Mouse (Mus musculus): ENCODE measurements around the gene Ccl26.

Gene Ccl26

DNA sequence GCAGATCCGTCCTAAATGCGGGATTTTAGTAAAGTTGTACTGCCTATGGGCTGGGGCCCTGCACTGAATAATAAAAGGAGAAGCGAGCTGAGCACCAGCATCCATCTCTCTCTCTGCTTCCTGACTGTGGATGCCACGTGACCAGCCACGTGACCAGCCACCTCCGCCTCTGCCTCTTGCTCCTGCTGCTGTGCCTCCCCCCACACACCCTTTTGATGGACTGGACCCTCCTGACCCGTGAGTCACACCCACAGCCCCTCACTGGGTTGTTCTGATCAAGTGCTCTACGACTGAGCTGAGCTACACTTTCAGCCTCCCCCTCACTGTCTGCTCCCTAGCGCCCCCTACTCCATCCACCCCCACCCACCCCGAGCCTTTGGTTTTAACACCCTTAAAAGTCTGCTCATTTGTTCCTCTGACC, 25.6 kb downstream of the Ccl26 start:
- peak; percentile 35 to 66 for DNase-seq (ENCODE audit: low spot score in 2 of 2)

- peak; percentile 48 to 74 for DNase-seq (ENCODE audit: low spot score in 2 of 2)
Measured at GRCm38 (mm10) chr5:135537326-135537725, 26.0 kb downstream of the Ccl26 start.

DNA sequence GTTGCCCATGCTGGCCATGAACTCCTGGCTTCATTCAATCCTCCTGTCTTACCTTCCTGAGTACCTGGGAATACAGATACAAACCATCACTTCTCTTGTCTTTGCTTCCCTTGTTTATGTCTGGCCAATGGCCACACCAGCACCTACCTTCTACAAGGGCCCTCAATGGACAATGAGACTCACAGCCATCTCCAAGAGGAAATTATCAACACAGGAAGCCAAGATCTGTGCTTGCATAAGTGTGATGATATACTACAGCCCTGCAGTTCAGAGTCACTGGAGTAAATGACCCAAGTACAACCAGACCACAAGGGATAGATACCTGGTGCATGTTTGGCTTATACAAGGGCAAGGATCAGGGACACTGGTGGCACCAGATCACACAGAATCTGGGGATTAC, 27.5 kb downstream of the Ccl26 start:
- DNase-seq (ENCODE audit: low spot score in 2 of 2), result no peak

- DNase-seq (ENCODE audit: low spot score in 2 of 2), result no peak
Measured at GRCm38 (mm10) chr5:135533431-135533830, 29.9 kb downstream of the Ccl26 start.

DNA sequence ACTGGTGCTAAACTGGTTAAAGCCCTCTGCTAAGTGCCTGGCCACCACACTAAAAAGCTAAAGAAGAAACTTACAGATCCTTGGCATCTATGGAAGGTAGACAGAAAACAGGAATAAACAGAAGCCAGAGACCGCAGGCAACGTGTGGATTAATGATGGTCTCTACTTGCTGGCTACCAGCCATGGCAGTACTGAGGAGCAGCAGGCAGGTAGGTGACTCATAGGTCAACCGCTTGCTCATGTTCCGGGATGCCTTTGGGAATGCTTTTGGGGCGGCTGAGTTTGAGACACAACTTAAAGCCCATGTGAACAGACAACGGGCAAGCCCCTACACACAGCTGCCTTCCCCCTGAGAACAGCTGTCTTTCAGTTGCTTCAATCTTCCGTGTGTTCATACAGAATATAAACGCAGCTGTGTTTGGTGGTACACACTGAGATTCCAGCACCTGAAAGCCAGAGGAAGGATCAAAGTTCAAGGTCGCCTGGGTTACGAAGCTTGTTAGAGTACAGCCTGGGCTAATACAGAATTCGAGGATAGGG, 32.0 kb downstream of the Ccl26 start:
- DNase-seq (ENCODE audit: low spot score in 2 of 2), result no peak

- DNase-seq (ENCODE audit: low spot score in 2 of 2), result no peak
Measured at GRCm38 (mm10) chr5:135529964-135530363, 33.4 kb downstream of the Ccl26 start.

DNA sequence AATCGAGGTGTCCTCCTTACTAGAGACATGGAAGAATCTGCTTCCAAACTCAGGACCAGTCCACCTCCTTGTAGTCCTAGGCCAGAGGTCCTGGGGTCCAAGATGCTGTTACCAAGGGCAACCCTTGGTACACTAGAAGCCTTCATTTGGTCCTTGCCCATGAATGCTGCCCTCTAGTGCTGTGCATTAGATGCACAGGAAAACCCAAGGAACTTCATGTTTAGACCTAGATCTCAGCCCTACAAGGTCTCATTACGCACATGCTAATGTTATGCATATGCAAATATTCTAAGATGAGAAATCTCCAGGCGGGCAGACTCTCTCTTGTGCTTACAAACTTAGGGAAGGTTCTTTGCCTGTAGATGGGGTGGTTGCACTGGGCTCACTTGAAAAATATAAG, 34.1 kb downstream of the Ccl26 start:
- no peak for DNase-seq (ENCODE audit: low spot score in 2 of 2)

- no peak for DNase-seq (ENCODE audit: low spot score in 2 of 2)
Measured at GRCm38 (mm10) chr5:135527986-135528385, 35.4 kb downstream of the Ccl26 start.

GRCm38 (mm10) chr5:135524660-135525560, 38.5 kb downstream of the Ccl26 start:
- no peak for DNase-seq (ENCODE audit: low spot score in 2 of 2)

DNA sequence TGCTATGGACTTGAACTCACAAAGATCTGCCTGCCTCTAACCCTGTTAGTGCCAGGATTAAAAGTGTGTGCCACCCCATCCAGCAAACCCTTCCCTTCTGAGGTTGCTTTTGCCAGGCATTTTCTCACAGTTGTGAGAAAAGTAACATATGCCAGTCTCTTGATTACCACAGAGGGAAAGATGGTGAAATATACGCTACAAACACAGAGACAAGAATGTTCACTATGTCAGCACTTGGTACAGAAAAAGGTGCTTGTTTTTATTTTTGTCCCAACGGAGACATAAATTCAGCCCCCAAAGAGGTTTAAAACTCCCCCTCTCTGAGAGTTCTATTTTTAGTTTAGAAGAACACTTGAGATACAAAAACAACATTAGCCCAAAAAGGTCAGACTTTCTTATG, 39.3 kb downstream of the Ccl26 start:
- no peak for DNase-seq (ENCODE audit: low spot score in 2 of 2)

- DNase-seq (ENCODE audit: low spot score in 2 of 2), result no peak
Measured at GRCm38 (mm10) chr5:135522111-135522722, 41.2 kb downstream of the Ccl26 start.

DNA sequence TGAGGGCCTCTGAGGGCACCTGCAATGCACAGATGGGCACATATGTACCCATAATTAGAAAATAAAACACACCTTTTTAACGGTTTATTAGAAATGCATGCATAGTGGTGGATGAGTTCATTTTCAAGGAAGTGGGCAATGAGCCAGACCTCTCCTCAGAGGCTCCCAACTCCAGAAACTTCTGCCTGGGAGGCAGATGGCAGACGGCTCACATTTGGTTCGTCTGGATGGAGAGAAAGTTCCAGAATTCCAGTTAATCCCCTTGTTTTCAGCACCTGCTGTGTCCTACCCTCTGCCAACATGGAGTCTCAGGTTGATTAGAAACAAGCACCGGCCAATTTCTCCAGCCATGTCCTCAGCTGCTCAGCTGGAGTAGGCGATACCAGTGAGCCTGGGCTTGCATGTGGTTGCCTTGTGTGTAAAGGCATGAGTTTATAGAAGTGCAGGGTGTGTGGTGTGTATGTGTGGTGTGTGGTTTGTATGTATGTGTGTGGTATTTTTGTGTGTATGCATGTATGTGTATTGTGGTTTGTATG, 46.0 kb downstream of the Ccl26 start:
- no peak for DNase-seq (ENCODE audit: low spot score in 2 of 2)

DNA sequence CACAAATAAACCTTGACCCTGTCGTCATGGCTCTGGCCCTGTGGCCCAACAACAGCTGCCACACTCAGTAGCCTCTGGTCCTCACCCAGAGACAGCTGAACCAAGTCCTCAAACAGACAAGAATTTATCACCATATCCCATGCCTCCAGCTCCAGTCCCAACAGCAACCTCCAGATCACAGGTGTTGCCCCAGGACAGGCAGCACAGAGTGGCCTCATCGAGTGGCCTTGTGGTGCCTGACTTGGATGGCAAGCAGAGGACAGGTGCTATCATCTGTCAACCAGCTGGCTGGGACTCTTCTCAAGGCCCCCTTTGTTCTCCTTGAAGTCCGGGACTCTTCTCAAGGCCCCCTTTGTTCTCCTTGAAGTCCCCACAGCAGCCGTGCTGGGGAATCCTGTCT, 50.2 kb downstream of the Ccl26 start:
- DNase-seq (ENCODE audit: low spot score in 2 of 2), result no peak

GRCm38 (mm10) chr5:135511105-135511504, 52.3 kb downstream of the Ccl26 start:
- no peak for DNase-seq (ENCODE audit: low spot score in 2 of 2)

Data from spleen, postnatal 4 days (tissue).